Mouse (Mus musculus) G1E (cell line): ENCODE measurements around the gene St7l.

Experiments used
- CTCF ChIP-seq: IDR thresholded peaks from 2 replicates; pipeline ENCODE4 v1.5.1; 2012; ENCODE audit warnings: low read depth, low read length, inconsistent platforms, mixed read lengths
- GATA1 ChIP-seq: IDR thresholded peaks from 2 replicates; pipeline ENCODE4 v1.6.1; 2012; ENCODE audit warnings: borderline replicate concordance, low read length, inconsistent platforms, mixed read lengths
- GATA2 ChIP-seq: IDR thresholded peaks from 2 replicates; pipeline ENCODE4 v1.6.1; 2012; ENCODE audit warnings: low read depth, low read length, inconsistent platforms, borderline replicate concordance
- POLR2AphosphoS5 ChIP-seq: IDR thresholded peaks from 2 replicates; pipeline ENCODE4 v1.6.1; 2012; ENCODE audit warnings: low read depth, low read length, inconsistent platforms; ENCODE audit not compliant: insufficient replicate concordance
- TAL1 ChIP-seq: conservative IDR thresholded peaks from 2 replicates; pipeline ENCODE4 v1.6.1; 2012; ENCODE audit warnings: low read depth, low read length, inconsistent platforms, mixed read lengths

GRCm38 (mm10) chr3:104954551-104954950 is 90.7 kb downstream of the St7l start:
- TF ChIP-seq CTCF, result no peak
- TF ChIP-seq POLR2AphosphoS5, result no peak
- TF ChIP-seq GATA2, result no peak
- TF ChIP-seq TAL1, result no peak
- no peak for TF ChIP-seq GATA1
